Mouse (Mus musculus): Measurements from ENCODE around the gene Dnajb6.
"Not testable (repeated sequence)": the region's sequence is repeated elsewhere in the genome, so short reads cannot be mapped to it uniquely, and the experiment has no call there.

The Dnajb6 gene

DNA sequence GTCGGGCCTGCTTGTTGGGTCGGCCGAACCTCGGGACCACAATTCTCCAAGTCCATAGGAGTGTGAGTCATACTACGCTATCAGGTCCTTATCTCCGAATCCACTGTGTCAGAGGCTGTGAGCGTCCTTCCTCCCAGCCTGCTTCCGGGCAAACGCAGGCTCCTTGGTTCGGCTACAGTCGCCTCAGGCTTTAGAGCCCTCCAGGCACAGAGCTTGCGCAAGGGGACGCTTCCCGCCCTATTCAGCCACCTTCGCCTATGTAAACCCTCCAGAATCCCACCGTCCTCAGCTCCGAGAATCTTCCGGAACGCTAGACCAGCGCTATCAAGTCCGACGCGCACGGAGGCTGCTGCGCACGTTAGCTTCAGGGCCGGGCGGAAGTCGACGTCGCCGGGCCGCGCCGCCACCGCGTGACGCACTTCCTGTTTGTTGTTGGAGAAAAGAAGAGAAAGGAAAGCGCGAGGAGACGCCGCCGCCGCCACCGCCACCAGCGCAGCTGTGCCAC, at the start of gene Dnajb6, which contains the start of gene Gm5129:
Gene Dnajb6 (plus strand): TSS at position 132 of the 505 bp plus-strand sequence.
Gene Gm5129 (minus strand): TSS at position 380 of the 505 bp plus-strand sequence.
- in situ Hi-C loops (cut with MboI; ENCODE audit: low pct_unique_long_range_greater_than_20kb in 1 of 2, low sequenced_read_pairs in 2 of 2, unreplicated experiment in 1 of 2): no loop called here

DNA sequence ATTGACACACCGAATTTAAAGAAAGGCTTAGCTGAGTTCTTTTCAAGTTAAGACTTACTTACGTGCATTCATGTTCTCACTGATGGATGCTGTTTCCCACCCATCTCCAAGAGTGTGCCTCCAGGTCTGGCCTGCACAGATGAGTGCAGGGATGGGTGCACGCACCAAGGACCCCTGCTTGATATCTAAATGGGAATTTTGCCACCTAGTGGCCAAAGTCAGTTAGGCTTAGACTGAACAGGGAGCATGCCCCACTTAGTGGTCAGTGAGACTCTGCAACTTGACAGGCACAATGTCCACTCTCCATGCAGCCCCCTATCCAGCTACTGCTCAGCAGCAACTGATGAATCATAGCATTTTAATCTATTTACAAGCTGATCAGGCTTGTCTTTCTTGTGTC, 47.8 kb upstream of the Dnajb6 start:
- in situ Hi-C loops (cut with MboI; ENCODE audit: low pct_unique_long_range_greater_than_20kb in 1 of 2, low sequenced_read_pairs in 2 of 2, unreplicated experiment in 1 of 2): loop anchor here in 1 of 2 experiments (5.0 to 10.0 kb wide), 3 partner anchors 125 to 303 kb away; no protein-coding TSS in a partner anchor

DNA sequence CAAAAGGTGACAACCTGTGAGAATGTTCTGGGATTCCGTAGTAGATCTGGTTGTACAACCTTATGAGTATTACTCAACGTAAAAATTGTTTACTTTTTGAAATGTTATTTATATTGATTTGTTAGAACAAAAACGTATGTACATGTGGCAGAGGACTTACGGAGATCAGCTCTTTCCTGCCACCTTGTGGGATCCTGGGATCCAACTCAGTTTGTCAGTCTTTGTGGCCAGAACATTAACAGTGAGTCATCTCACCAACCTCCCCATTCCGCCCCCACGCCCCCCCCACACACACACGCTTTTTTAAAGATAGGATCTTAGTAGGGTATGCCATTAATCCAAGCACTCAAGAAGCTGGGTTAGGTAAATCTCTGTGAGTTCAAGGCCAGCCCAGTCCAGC, 47.1 kb upstream of the Dnajb6 start:
- in situ Hi-C loops (cut with MboI; ENCODE audit: low pct_unique_long_range_greater_than_20kb in 1 of 2, low sequenced_read_pairs in 2 of 2, unreplicated experiment in 1 of 2): loop anchor here in 1 of 2 experiments (5.0 to 10.0 kb wide), 3 partner anchors 126 to 304 kb away; no protein-coding TSS in a partner anchor

DNA sequence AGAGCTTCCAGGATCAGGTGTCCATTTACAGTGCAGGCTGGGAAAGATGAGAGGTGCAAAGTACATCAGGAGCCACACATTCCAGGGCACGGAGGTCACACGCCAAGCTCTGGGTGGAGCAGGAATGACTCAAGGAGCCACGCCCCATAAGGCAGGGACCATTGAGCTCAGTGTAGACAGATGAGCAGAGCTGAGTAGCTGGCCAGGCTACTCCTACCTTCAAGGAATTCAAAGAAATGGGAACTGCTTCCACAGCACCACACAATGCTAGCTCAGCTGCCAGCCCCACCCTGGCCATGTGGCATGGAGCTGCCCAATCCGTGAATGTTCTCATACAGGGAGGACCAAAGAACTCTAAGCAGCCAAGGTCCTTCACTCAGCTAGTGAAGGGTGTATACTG, 37.0 kb upstream of the Dnajb6 start:
- in situ Hi-C loops (cut with MboI; ENCODE audit: low pct_unique_long_range_greater_than_20kb in 1 of 2, low sequenced_read_pairs in 2 of 2, unreplicated experiment in 1 of 2): no loop called here

DNA sequence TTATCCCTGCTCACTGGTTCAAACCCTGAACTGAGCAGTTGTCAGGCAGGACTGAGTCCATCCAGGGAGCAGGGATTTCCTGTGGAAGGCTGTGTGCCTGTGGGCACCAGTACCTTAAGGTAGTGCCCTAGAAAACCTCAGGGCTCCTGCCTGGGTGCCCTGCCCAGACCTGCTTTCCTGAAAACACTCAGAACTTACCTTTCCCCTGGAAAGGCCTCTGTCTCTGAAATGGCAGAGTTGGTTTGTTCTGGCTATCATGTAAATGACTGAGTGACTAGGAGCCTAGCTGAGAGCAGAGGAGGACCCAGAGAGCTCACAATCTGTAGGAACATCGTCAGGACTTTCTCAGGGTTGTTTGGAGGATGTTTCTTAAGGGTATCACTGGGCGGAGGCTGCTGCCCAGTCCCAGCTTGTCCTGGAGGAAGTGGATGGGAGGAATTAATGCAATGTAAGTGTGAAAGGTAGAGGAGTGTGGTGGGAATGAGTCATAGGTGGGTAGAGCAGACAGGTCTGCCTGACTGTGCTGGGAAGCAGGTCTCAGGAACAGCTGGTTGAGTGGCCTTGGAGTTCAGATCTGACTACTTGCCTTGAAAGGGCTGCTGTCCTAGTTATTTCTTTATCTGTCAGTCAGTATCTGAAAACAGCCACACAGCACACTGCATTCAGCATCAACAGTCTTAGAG, 35.8 kb upstream of the Dnajb6 start:
- in situ Hi-C loops (cut with MboI; ENCODE audit: low pct_unique_long_range_greater_than_20kb in 1 of 2, low sequenced_read_pairs in 2 of 2, unreplicated experiment in 1 of 2): no loop called here

DNA sequence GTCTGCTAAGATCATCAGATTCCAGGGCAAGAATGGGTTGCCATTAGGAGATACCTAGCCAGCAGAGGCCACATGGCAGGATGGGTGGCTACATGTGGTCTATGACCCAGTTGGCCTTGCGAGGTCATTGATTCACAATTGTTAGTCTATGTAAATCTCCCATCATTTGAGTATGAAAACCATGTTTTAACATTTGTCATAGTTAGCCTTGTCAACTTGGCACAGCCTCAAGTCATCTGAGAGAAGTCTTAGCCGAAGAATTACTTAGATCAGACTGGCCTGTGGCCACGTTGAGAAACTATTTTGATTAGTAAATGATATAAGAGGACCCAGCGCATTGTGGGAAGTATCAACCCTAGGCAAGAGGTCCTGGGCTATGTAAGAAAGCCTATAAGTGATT, 28.2 kb upstream of the Dnajb6 start:
- in situ Hi-C loops (cut with MboI; ENCODE audit: low pct_unique_long_range_greater_than_20kb in 1 of 2, low sequenced_read_pairs in 2 of 2, unreplicated experiment in 1 of 2): no loop called here

DNA sequence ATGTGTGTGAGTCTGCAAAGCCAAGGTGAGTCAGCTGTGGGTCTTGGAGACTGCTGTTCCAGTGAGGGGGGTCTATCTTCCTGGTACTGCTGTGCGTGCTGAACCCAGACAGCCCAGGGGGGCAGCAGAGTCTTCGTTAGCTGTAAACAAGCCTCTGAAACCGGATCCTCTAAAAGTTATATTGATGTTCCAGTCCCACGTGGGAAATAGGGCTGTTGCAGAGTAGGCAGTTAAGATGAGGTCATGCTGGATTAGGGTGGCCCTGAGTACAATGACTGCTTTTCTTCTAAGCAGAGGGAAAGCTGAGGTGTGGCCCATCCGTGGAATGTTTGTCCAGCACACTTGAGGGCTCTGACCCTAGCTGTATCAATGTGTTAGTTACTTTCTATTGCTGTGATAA, 27.2 kb upstream of the Dnajb6 start:
- in situ Hi-C loops (cut with MboI; ENCODE audit: low pct_unique_long_range_greater_than_20kb in 1 of 2, low sequenced_read_pairs in 2 of 2, unreplicated experiment in 1 of 2): no loop called here

DNA sequence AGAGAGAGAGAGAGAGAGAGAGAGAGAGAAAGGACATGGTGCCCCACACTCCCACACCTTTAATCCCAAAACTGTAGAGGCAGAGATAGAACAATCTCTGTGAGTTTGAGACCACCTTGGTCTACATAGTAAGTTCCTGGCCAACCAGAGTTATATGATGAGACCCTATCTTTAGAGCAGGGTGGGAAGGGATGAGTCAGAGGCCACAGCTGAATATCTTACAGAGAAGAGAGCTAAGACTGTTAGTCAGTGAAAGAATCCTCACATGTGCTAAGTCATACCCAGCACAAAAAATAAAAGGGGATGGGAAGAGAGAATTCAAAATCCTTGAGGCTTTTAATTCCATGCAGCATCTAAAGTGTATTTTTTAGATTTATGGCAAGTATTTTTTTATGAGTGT, 23.9 kb upstream of the Dnajb6 start:
- in situ Hi-C loops (cut with MboI; ENCODE audit: low pct_unique_long_range_greater_than_20kb in 1 of 2, low sequenced_read_pairs in 2 of 2, unreplicated experiment in 1 of 2): no loop called here

DNA sequence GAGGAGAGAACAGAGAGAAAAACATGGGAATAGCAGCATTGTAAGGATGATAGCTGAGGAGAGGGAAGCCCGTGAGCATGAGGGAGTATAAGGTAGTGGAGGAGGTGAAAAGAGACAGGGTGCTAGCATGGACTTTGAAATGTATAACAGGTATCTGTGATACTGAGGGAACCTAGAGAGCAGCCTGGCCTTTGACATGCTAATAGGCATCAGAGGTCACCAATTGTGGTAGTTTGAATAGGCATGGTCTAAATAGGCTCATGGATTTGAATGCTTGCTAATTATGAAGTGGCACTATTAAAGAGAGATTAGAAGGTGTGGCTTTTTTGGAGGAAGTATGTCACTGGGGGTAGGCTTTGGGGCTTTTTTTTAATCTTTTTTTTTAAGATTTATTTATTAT, 22.6 kb upstream of the Dnajb6 start:
- in situ Hi-C loops (cut with MboI; ENCODE audit: low pct_unique_long_range_greater_than_20kb in 1 of 2, low sequenced_read_pairs in 2 of 2, unreplicated experiment in 1 of 2): no loop called here

DNA sequence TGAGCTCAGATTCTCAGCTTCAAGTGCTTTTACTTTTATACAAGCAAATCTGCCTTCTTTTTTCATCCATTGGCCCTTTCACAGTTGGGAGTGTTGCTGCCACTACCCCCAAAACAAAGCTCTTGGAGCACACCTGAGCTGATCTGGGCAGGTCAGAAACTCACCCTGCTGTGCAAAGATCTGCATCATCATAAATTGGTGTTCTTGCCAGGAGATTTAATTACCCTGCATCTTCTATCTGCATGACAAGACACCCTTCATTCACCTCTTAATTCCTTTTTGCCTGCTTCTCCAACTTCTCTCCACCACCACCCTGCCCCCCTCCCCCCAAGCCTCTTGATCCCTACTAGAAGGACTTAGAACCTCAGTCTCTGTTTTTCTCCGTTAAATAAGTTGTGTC, 14.3 kb upstream of the Dnajb6 start:
- in situ Hi-C loops (cut with MboI; ENCODE audit: low pct_unique_long_range_greater_than_20kb in 1 of 2, low sequenced_read_pairs in 2 of 2, unreplicated experiment in 1 of 2): no loop called here

DNA sequence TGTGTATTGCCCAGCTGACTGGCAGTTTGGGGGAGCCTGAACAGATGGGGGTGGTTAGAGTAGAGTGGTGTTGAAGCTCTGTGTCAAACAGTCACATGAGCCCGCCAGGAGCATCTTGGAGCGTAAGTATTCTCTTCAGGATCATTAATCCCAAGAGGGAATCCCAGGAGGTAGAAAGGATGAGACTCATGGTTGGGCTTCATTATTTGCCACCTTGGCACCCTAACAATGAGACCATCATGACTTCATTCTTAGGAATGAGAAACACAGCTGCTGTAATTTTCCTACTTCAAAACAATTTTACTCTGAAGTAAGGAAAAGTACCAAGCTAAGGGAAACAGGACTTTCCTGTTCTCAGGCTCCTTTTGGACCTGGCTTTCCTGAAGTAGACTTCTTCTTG, 10.1 kb upstream of the Dnajb6 start:
- in situ Hi-C loops (cut with MboI; ENCODE audit: low pct_unique_long_range_greater_than_20kb in 1 of 2, low sequenced_read_pairs in 2 of 2, unreplicated experiment in 1 of 2): no loop called here

DNA sequence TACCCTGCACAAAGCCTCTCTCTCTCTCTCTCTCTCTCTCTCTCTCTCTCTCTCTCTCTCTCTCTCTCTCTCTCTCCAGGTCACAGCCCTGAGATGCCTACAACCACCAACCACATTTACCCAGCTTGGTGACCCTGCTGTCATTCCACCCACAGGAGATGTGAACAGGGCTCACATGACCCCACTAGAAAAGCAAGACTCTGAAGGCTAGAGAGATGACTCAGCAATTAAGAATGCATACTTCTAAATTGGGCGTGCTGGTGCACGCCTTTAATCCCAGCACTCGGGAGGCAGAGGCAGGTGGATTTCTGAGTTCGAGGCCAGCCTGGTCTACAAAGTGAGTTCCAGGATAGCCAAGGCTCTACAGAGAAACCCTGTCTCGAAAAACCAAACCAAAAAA, 9.4 kb upstream of the Dnajb6 start:
- in situ Hi-C loops (cut with MboI; ENCODE audit: low pct_unique_long_range_greater_than_20kb in 1 of 2, low sequenced_read_pairs in 2 of 2, unreplicated experiment in 1 of 2): not testable (repeated sequence)

DNA sequence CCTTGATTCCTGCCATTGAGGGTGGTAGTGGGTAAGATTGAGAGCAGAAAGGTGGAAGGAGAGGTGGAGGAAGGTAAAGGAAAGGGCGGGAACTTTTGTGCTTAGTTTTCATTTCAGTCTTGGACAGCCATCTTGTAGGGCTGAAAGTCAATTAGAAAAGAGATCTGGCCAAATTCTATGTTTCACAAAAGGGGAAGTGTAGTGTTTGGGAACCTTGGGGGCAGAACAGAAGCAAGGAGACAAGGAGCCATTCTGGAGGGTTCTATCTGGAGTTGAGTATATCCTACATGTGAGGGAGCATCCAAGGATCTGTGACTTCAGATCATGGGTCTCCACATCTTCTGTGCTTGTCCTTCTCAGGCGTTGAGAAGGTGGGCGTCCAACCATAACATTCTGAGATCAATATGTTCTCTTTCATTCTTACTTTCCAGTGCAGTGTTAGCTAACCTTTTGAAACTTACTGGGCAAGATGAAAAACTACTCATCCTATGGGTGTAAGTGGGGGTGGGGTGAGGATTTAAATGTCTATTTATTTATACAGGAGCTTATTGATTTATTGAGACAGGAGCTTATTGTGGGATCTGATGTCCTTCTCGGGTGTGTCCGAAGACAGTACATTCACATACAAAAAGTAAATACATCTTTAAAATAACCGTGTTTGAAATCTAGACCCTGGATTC, 517 bp upstream of the Dnajb6 start:
- in situ Hi-C loops (cut with MboI; ENCODE audit: low pct_unique_long_range_greater_than_20kb in 1 of 2, low sequenced_read_pairs in 2 of 2, unreplicated experiment in 1 of 2): no loop called here

DNA sequence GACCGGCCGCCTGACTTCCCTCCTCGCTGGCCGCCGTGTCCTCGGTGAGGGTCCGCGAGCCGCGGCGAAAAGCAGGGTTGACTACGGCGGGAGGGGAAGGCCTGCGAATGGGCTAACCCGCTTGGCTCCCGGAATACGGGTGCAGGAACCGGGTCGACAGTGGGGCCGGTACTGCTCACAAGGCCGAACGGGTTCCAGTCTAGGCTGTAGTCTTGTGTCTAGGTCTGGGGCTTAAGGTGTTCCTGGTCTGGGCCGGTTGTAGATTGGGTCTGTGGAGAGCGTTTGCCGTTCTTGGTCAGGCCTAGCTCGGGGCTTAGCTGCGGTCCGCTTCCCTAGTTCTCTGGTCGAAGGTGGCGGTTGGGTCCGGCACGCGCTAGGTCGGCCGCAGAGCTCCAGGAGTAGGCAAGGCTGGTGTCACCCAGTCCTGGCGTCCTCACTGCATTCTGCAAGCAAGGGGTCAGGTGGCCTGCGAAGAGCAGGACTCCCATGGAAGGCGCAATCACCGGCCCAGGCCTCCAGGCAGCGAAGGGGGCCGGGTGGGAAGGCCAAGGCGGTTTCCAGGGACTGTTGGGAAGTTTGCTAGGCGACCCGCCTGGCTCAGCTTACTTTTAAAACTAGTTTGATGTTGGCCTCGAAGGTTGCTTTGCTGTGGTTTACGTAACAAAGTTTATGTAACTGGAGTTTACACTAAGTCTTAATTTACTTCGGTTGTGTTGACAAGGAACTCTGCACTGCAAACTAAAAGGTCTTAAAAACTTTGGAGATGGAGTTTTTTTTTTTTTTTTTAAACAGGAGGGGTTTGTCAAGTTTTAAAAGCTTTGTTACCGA, 799 bp downstream of the Dnajb6 start:
- in situ Hi-C loops (cut with MboI; ENCODE audit: low pct_unique_long_range_greater_than_20kb in 1 of 2, low sequenced_read_pairs in 2 of 2, unreplicated experiment in 1 of 2): no loop called here

DNA sequence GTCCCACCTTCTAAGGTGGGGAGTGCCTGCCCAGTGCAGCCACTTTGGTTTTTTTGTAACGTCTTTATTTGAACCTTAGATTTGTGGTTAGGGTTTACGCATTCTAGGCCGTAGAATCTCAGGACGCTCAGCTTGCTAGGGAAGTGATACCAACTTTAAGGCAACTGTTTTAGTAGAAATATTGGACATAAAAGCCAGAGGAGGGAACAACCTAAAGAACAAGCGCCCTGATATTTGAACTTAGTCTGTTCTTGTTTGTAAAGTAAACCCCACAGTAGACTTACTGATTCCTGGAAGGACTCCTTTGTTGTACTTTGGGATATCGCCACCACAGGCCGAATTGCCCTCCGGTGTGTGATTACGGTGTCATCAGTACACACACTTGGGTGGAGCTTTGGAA, 1.5 kb downstream of the Dnajb6 start:
- in situ Hi-C loops (cut with MboI; ENCODE audit: low pct_unique_long_range_greater_than_20kb in 1 of 2, low sequenced_read_pairs in 2 of 2, unreplicated experiment in 1 of 2): no loop called here

DNA sequence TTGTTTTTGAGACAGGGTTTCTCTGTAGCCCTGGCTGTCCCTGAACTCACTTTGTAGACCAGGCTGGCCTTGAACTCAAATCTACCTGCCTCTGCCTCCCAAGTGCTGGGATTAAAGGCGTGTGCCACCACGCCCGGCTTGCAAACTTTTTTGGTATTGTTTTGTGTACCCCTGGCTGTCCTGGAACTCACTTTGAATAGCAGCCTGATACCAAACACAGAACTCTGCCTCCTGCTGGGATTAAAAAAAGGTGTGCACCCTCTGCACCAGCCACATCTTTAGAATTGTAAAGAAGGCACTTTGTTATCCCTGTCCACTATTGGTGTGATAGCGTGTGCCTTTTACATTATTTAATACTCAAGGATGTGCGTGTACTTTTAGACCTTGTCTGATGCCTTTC, 2.0 kb downstream of the Dnajb6 start:
- in situ Hi-C loops (cut with MboI; ENCODE audit: low pct_unique_long_range_greater_than_20kb in 1 of 2, low sequenced_read_pairs in 2 of 2, unreplicated experiment in 1 of 2): no loop called here

DNA sequence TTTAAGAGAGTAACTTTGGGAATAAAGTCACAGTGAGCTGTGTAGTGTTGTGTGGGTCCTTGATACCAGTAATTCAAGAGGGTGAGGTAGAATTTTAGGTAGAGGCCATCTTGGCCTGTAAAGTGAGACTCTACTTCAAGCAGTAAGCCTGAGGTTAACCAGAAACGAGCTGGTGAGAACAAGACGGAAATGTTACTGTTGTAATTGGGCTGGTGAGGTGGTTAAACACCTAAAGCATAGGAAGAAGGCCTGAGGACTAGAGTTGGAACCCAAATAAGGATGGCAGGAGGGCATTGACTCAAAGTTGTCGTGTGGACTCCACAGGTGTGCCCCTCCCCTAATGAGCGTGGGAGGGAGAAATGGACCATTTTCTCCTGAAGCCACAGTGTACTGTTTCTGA, 2.6 kb downstream of the Dnajb6 start:
- in situ Hi-C loops (cut with MboI; ENCODE audit: low pct_unique_long_range_greater_than_20kb in 1 of 2, low sequenced_read_pairs in 2 of 2, unreplicated experiment in 1 of 2): no loop called here

DNA sequence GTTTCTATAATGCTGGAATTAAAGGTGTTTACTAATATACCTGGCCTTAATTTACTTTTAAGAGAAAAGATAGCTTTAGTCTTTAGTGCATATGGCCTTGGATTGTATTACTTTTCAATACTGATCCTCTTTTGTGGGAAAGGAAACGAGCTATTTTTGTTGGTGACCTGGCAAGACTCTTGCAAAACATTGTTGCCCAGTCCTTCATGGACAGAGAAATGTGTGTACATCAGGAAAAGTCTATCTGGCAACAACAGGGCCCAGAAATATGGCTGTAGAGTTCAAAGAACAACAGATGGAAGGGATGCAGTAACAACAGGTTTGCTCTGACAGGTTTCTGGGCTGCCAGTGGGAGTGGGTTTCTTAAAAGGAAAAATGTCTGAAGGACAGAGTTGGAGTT, 5.2 kb downstream of the Dnajb6 start:
- in situ Hi-C loops (cut with MboI; ENCODE audit: low pct_unique_long_range_greater_than_20kb in 1 of 2, low sequenced_read_pairs in 2 of 2, unreplicated experiment in 1 of 2): no loop called here

DNA sequence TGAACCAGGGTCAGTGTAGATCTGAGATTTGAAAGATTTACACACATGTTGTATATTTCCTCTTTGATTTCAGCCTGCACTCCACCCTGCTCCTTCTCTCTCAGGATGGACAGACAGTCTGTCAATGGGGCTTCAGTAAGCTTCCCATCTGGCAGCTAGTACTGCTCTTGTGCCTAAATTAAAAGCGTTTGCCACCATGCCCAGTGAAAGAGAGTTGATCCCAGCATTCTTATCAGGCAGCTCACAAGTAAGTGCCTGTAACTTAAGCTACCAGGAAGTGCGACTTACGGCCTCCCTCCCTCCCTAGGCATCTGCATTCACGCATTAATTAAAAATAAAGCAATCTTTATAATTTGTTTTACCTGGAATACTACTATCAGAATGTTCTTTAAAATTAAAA, 5.6 kb downstream of the Dnajb6 start:
- in situ Hi-C loops (cut with MboI; ENCODE audit: low pct_unique_long_range_greater_than_20kb in 1 of 2, low sequenced_read_pairs in 2 of 2, unreplicated experiment in 1 of 2): no loop called here

Measured in mouse embryonic stem cell (cell line).